Mouse (Mus musculus) gastrocnemius, postnatal 14 days (tissue): Measurements from ENCODE around the gene Pard3. TPM values are rescaled to one million over a fixed set of nuclear protein-coding genes. Genes with fewer than 3 reads are reported as not detected.
A peak's percentile ranks its signal among the peaks of the same experiment; 100 is the strongest.

Source experiments
- DNase-seq: peaks from one replicate; pipeline ENCODE4 v3.0.0; 2021; ENCODE audit warnings: mixed read lengths
- intact Hi-C: fragments of 180-260 bp; cut with DNase I; formaldehyde crosslinking; loops from one replicate; pipeline ENCODE4 v1.15.1; 2025; ENCODE audit warnings: low total_unique reads
- long read RNA-seq, 2 experiments: library from polyadenylated mRNA; stranded (forward); transcript quantifications; one replicate each; pipeline ENCODE4 v2.0.0; 2021
- total RNA-seq, 2 experiments: library from RNA; stranded (reverse); gene quantifications; 2 replicates each; pipeline ENCODE4 v1.2.3; 2021

The Pard3 gene
- 10 to 100 TPM; 23.9 to 25.7 TPM for total RNA-seq
- long read RNA-seq, experiment 1, full-length matches to known transcripts = 5 of 15 reads
- long read RNA-seq, experiment 1, partial matches to known transcripts = 5 of 15 reads
- long read RNA-seq, experiment 1, other reads (novel, unspliced or antisense) = 5 of 15 reads
- long read RNA-seq, experiment 2, full-length matches to known transcripts = 5 of 26 reads
- long read RNA-seq, experiment 2, partial matches to known transcripts = 6 of 26 reads
- long read RNA-seq, experiment 2, other reads (novel, unspliced or antisense) = 15 of 26 reads

GRCm38 (mm10) chr8:127063551-127064360 is at the start of gene Pard3:
Gene Pard3, plus strand, starts transcription at chr8:127063893.
- intact Hi-C loops = no loop called here
- peak; percentile 82 for DNase-seq

GRCm38 (mm10) chr8:127021830-127022229 is 41.9 kb upstream of the Pard3 start:
- intact Hi-C loops = no loop called here
- no peak for DNase-seq

GRCm38 (mm10) chr8:127025256-127025717 is 38.4 kb upstream of the Pard3 start:
- intact Hi-C loops = no loop called here
- no peak for DNase-seq

GRCm38 (mm10) chr8:127025775-127026174 is 37.9 kb upstream of the Pard3 start:
- DNase-seq = no peak
- intact Hi-C loops = no loop called here

GRCm38 (mm10) chr8:127031476-127031875 is 32.2 kb upstream of the Pard3 start:
- DNase-seq = no peak
- intact Hi-C loops = no loop called here

- intact Hi-C loops = no loop called here
- DNase-seq = no peak
Observed at GRCm38 (mm10) chr8:127038928-127039327, 24.8 kb upstream of the Pard3 start.

GRCm38 (mm10) chr8:127049996-127050395 is 13.7 kb upstream of the Pard3 start:
- no peak for DNase-seq
- intact Hi-C loops = loop anchor here (10.0 kb wide), 1 partner anchor 55 kb away; no protein-coding TSS in a partner anchor

GRCm38 (mm10) chr8:127052132-127052531 is 11.6 kb upstream of the Pard3 start:
- intact Hi-C loops = no loop called here
- DNase-seq = no peak

- no peak for DNase-seq
- intact Hi-C loops = no loop called here
Observed at GRCm38 (mm10) chr8:127055081-127055480, 8.6 kb upstream of the Pard3 start.

GRCm38 (mm10) chr8:127058759-127059158 is 4.9 kb upstream of the Pard3 start:
- no peak for DNase-seq
- intact Hi-C loops = no loop called here

GRCm38 (mm10) chr8:127059826-127060225 is 3.9 kb upstream of the Pard3 start:
- no peak for DNase-seq
- intact Hi-C loops = no loop called here

- intact Hi-C loops = loop anchor here (5.0 kb wide), 1 partner anchor 68 kb away; no protein-coding TSS in a partner anchor
- DNase-seq = peak; percentile 48
Observed at GRCm38 (mm10) chr8:127064361-127065112, 844 bp downstream of the Pard3 start.

GRCm38 (mm10) chr8:127065113-127065473 is 1.4 kb downstream of the Pard3 start:
- no peak for DNase-seq
- intact Hi-C loops = loop anchor here (5.0 kb wide), 1 partner anchor 67 kb away; no protein-coding TSS in a partner anchor

GRCm38 (mm10) chr8:127065791-127066190 is 2.1 kb downstream of the Pard3 start:
- DNase-seq = no peak
- intact Hi-C loops = loop anchor here (5.0 kb wide), 1 partner anchor 67 kb away; no protein-coding TSS in a partner anchor

GRCm38 (mm10) chr8:127066501-127066900 is 2.8 kb downstream of the Pard3 start:
- intact Hi-C loops = loop anchor here (5.0 kb wide), 1 partner anchor 66 kb away; no protein-coding TSS in a partner anchor
- DNase-seq = no peak

- intact Hi-C loops = loop anchor here (5.0 kb wide), 1 partner anchor 64 kb away; no protein-coding TSS in a partner anchor
- no peak for DNase-seq
Observed at GRCm38 (mm10) chr8:127068719-127069118, 5.0 kb downstream of the Pard3 start.

- intact Hi-C loops = no loop called here
- peak; percentile 25 for DNase-seq
Observed at GRCm38 (mm10) chr8:127070225-127070624, 6.5 kb downstream of the Pard3 start.

- DNase-seq = peak; percentile 20
- intact Hi-C loops = no loop called here
Observed at GRCm38 (mm10) chr8:127073052-127073618, 9.4 kb downstream of the Pard3 start.

GRCm38 (mm10) chr8:127076511-127076910 is 12.8 kb downstream of the Pard3 start:
- intact Hi-C loops = no loop called here
- no peak for DNase-seq
